Mouse (Mus musculus): ENCODE results near the gene Rictor. TPM values are rescaled to one million over a fixed set of nuclear protein-coding genes. Genes with fewer than 3 reads are reported as not detected.
A peak's percentile ranks its signal among the peaks of the same experiment; 100 is the strongest.
"Not testable (repeated sequence)": the region's sequence is repeated elsewhere in the genome, so short reads cannot be mapped to it uniquely, and the experiment has no call there.

The Rictor gene
- polyA plus RNA-seq, 1 experiment from 2014 or later = 43.3 TPM

DNA sequence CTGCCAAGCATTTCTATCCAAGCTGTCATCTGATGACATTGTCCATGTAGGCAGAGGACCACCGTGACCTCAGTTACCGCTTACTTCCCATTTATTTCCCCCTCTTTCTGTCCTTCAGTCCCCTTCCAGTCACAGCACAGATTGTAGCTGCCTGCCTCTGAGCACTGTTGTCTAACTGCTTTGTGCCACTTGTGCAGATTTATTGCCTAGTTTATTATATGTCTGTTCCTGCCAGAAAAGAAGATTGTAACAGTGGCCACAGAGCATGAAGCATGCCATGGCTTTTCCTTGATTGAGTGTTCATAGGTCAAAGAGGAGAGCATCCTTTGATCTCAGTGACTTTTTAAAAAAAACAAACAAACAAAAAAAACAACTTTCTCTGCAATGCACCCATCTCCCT lies 46.2 kb downstream of the Rictor start:
- ATAC-seq (ENCODE audit: low FRiP score, low TSS enrichment) = peak; percentile 57; the same call in 1 of the 2 replicates
- Histone ChIP-seq H3K9me3 (ENCODE audit: low read length) (no peaks in the 10 kb centered on the region), H3K4me3 (ENCODE audit: low read length) (no peak overlapping the region), H3K9ac (replicated peaks; ENCODE audit: low read length) (no peak overlapping the region), H3K4me2 (replicated peaks; ENCODE audit: low read depth, low read length) (no peak overlapping the region), H3K4me1 (ENCODE audit: insufficient read depth, low read length) (no peaks in the 10 kb centered on the region), H3K36me3 (ENCODE audit: insufficient read depth, low read length) (peaks cover 15% of the 10 kb centered on the region), H3K27ac (ENCODE audit: low read length) (no peak overlapping the region), H3K27me3 (ENCODE audit: insufficient read depth, low read length) (no peaks in the 10 kb centered on the region)
- 43% methylated on average over 2 of the region's 2 CpGs for WGBS

DNA sequence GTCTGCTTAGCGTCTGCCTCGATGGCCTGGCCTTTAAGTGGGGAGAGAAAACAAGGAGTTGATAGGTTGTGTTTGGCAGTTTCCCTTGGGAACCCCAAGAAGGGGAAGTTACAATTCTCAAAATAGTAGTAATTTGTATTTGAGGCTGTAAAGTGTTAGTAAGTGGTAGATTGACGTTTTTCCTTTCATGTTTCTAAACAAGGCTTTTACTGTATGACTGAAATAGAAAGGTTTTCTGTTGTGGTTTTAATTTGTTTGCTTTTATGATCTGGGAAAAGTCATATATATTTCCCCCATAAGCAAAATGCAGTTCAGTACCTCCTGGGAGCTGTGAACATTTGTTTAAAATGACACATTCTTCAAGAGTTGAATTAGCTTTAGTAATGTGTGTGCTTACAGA lies 64.1 kb downstream of the Rictor start:
- H3K27me3 ChIP-seq (ENCODE audit: insufficient read depth, low read length) = no peaks in the 10 kb centered on the region
- H3K27ac ChIP-seq (ENCODE audit: low read length) = no peak overlapping the region
- peaks cover 45% of the 10 kb centered on the region for H3K36me3 ChIP-seq (ENCODE audit: insufficient read depth, low read length)
- no peak for ATAC-seq (ENCODE audit: low FRiP score, low TSS enrichment)
- no peaks in the 10 kb centered on the region for H3K9me3 ChIP-seq (ENCODE audit: low read length)
- 88% methylated on average over 3 of the region's 3 CpGs for WGBS
- no peak overlapping the region for H3K4me2 ChIP-seq (replicated peaks; ENCODE audit: low read depth, low read length)
- H3K4me1 ChIP-seq (ENCODE audit: insufficient read depth, low read length) = no peaks in the 10 kb centered on the region
- H3K4me3 ChIP-seq (ENCODE audit: low read length) = no peak overlapping the region
- H3K9ac ChIP-seq (replicated peaks; ENCODE audit: low read length) = no peak overlapping the region

DNA sequence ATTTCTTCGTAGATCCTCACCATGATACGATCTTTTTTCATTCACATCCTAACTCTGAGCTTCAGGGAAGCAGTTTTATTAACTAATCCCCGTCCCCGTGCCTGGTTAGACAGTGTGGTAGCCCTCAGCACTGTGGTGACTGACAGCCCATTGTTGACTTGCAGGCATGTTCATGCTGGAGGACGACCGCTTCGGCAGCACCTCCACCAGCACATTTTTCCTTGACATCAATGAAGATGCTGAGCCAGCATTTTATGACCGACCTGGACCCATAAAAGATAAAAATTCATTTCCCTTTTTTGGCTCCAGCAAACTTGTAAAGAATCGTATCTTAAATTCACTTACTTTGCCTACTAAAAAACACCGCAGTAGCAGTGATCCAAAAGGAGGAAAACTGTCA lies 78.0 kb downstream of the Rictor start:
- Histone ChIP-seq H3K9ac (replicated peaks; ENCODE audit: low read length) (no peak overlapping the region), H3K4me1 (ENCODE audit: insufficient read depth, low read length) (no peaks in the 10 kb centered on the region), H3K36me3 (ENCODE audit: insufficient read depth, low read length) (peaks cover 47% of the 10 kb centered on the region), H3K4me3 (ENCODE audit: low read length) (no peak overlapping the region), H3K27me3 (ENCODE audit: insufficient read depth, low read length) (no peaks in the 10 kb centered on the region), H3K9me3 (ENCODE audit: low read length) (no peaks in the 10 kb centered on the region), H3K4me2 (replicated peaks; ENCODE audit: low read depth, low read length) (no peak overlapping the region), H3K27ac (ENCODE audit: low read length) (no peak overlapping the region)
- WGBS = 90% methylated on average over 10 of the region's 10 CpGs
- no peak for ATAC-seq (ENCODE audit: low FRiP score, low TSS enrichment)

DNA sequence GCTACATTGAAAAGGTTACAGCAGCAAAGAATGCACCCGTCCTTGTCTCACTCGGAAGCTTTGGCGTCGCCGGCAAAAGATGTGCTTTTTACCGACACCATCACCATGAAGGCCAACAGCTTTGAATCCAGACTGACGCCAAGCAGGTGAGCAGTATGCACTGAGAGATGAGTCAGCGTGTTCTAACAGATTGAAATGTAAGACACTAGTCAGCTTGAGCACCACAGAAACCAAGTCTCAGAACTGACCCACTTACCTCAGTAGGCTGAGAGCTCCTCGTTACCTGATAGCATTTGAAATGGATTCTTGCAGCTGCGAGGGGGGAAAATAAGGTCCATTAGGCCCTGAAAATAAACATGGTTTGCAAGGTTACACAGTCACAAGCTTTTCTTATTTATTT lies 79.1 kb downstream of the Rictor start:
- no peaks in the 10 kb centered on the region for H3K27me3 ChIP-seq (ENCODE audit: insufficient read depth, low read length)
- no peaks in the 10 kb centered on the region for H3K4me1 ChIP-seq (ENCODE audit: insufficient read depth, low read length)
- no peak overlapping the region for H3K9ac ChIP-seq (replicated peaks; ENCODE audit: low read length)
- H3K4me2 ChIP-seq (replicated peaks; ENCODE audit: low read depth, low read length) = no peak overlapping the region
- no peak for ATAC-seq (ENCODE audit: low FRiP score, low TSS enrichment)
- H3K9me3 ChIP-seq (ENCODE audit: low read length) = no peaks in the 10 kb centered on the region
- peaks cover 49% of the 10 kb centered on the region for H3K36me3 ChIP-seq (ENCODE audit: insufficient read depth, low read length)
- no peak overlapping the region for H3K27ac ChIP-seq (ENCODE audit: low read length)
- H3K4me3 ChIP-seq (ENCODE audit: low read length) = no peak overlapping the region
- WGBS = 89% methylated on average over 10 of the region's 10 CpGs

DNA sequence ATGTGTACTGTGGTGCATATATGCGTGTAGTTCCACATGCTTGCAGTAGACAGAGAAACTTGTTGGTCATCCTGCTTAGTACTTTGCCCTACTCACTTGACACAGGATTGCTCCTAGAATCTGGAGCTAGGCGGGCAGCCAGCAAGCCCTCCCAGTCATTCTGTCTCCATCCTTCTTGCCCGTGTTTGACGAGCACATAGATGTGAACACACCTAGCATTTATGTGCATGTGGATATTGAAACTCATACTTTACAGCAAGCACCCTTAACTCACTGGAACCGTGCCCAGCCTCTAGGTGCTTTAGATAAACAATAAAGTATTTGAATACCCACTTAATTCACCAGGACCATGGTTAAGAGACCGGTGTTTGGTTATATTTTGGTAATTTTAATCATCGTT lies 81.8 kb downstream of the Rictor start:
- no peak overlapping the region for H3K4me3 ChIP-seq (ENCODE audit: low read length)
- no peaks in the 10 kb centered on the region for H3K4me1 ChIP-seq (ENCODE audit: insufficient read depth, low read length)
- H3K36me3 ChIP-seq (ENCODE audit: insufficient read depth, low read length) = peaks cover 56% of the 10 kb centered on the region
- H3K27me3 ChIP-seq (ENCODE audit: insufficient read depth, low read length) = no peaks in the 10 kb centered on the region
- no peak overlapping the region for H3K27ac ChIP-seq (ENCODE audit: low read length)
- H3K9me3 ChIP-seq (ENCODE audit: low read length) = no peaks in the 10 kb centered on the region
- ATAC-seq (ENCODE audit: low FRiP score, low TSS enrichment) = no peak
- WGBS = 90% methylated on average over 7 of the region's 7 CpGs
- no peak overlapping the region for H3K9ac ChIP-seq (replicated peaks; ENCODE audit: low read length)
- H3K4me2 ChIP-seq (replicated peaks; ENCODE audit: low read depth, low read length) = no peak overlapping the region

DNA sequence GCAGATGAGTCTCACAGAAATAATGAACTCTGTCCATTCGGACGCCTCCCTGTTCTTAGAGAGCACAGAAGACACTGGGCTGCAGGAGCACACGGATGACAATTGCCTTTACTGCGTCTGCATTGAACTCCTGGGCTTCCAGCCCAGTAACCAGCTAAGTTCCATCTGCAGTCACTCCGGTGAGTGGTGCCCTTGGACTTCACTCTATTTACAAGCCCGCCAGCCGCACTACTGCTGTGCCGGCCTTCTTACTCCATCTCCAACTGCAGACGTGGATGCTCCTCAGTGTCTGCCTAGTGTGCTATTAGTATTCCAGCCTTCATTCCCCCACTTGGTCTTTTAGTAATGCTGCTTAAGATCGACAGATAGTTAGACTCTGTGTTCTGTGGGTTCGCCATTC lies 83.5 kb downstream of the Rictor start:
- H3K4me3 ChIP-seq (ENCODE audit: low read length) = no peak overlapping the region
- no peak overlapping the region for H3K4me2 ChIP-seq (replicated peaks; ENCODE audit: low read depth, low read length)
- peaks cover 59% of the 10 kb centered on the region for H3K36me3 ChIP-seq (ENCODE audit: insufficient read depth, low read length)
- H3K4me1 ChIP-seq (ENCODE audit: insufficient read depth, low read length) = no peaks in the 10 kb centered on the region
- no peak overlapping the region for H3K9ac ChIP-seq (replicated peaks; ENCODE audit: low read length)
- H3K27me3 ChIP-seq (ENCODE audit: insufficient read depth, low read length) = no peaks in the 10 kb centered on the region
- no peaks in the 10 kb centered on the region for H3K9me3 ChIP-seq (ENCODE audit: low read length)
- no peak for ATAC-seq (ENCODE audit: low FRiP score, low TSS enrichment)
- 94% methylated on average over 11 of the region's 11 CpGs for WGBS
- H3K27ac ChIP-seq (ENCODE audit: low read length) = no peak overlapping the region

DNA sequence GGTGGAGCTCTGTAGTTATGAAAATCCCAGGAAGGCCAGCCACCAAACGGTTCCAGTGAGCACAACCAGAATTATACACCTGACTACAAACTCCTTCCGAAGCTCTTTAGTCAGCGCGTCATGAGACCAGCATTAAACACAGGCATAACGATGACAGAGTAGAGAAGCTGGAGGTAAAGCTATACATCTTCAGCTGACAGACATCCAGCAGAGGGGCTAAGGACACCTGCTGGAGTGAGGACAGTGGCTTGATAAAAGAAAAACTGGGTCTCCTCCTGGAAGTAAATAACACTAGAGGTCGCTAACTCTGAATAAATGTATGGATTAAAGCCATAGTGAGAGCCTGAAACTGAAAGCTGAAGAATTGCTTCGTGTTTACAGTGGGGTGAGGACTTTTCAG lies 84.7 kb downstream of the Rictor start:
- H3K27me3 ChIP-seq (ENCODE audit: insufficient read depth, low read length) = no peaks in the 10 kb centered on the region
- no peak for ATAC-seq (ENCODE audit: low FRiP score, low TSS enrichment)
- 86% methylated on average over 7 of the region's 7 CpGs for WGBS
- H3K4me3 ChIP-seq (ENCODE audit: low read length) = no peak overlapping the region
- H3K4me1 ChIP-seq (ENCODE audit: insufficient read depth, low read length) = no peaks in the 10 kb centered on the region
- H3K4me2 ChIP-seq (replicated peaks; ENCODE audit: low read depth, low read length) = no peak overlapping the region
- H3K36me3 ChIP-seq (ENCODE audit: insufficient read depth, low read length) = peaks cover 60% of the 10 kb centered on the region
- no peaks in the 10 kb centered on the region for H3K9me3 ChIP-seq (ENCODE audit: low read length)
- H3K27ac ChIP-seq (ENCODE audit: low read length) = no peak overlapping the region
- no peak overlapping the region for H3K9ac ChIP-seq (replicated peaks; ENCODE audit: low read length)

DNA sequence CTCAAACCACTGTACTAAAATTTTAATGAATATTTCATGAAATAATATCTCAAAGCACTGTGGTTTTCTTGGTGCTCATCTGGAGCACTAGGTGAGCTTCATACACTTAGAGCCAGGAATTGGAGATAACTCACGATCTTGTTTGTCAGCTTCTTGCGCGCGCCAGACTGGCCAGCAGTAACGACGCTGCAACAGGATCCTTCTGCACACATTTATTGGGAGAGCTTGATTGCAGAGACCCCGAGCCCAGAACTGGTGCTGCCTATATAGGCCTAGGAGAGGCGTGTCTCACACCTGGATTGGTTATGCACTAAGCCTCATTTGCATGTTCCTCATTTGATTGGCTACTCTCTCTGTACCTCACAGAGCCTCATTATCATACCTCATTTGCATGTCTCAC lies 93.0 kb downstream of the Rictor start:
- not testable (repeated sequence) for ATAC-seq (ENCODE audit: low FRiP score, low TSS enrichment); H3K4me3 ChIP-seq (ENCODE audit: low read length); H3K27me3 ChIP-seq (ENCODE audit: insufficient read depth, low read length); H3K4me1 ChIP-seq (ENCODE audit: insufficient read depth, low read length); H3K9me3 ChIP-seq (ENCODE audit: low read length); H3K4me2 ChIP-seq (replicated peaks; ENCODE audit: low read depth, low read length); H3K27ac ChIP-seq (ENCODE audit: low read length); H3K9ac ChIP-seq (replicated peaks; ENCODE audit: low read length)
- WGBS = 99% methylated on average over 8 of the region's 8 CpGs
- peaks cover 27% of the 10 kb centered on the region for H3K36me3 ChIP-seq (ENCODE audit: insufficient read depth, low read length)

DNA sequence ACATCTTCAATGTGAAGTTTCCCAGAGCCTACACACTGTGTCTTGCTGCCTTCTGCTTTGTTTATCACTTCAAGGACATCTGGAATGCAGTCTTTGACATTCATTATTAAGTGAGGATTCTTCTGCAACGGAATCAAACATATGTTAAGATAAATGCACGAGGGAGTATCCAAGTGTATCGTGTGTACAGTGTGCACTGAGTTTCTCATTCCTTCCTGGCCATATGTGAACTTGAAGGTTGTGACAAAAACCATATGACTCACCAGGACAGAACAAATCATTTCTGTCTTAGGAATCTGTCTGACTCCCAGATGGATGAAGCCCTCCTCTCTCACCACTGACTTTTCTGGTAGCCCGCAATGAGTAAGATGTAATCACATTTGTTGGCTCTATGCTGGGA lies 107.6 kb downstream of the Rictor start:
- Histone ChIP-seq H3K9me3 (ENCODE audit: low read length) (0 out of 2 replicates have a peak, but pooled peaks cover 11% of the 10 kb centered on the region), H3K27ac (ENCODE audit: low read length) (no peak overlapping the region), H3K36me3 (ENCODE audit: insufficient read depth, low read length) (no peaks in the 10 kb centered on the region), H3K27me3 (ENCODE audit: insufficient read depth, low read length) (no peaks in the 10 kb centered on the region), H3K4me1 (ENCODE audit: insufficient read depth, low read length) (no peaks in the 10 kb centered on the region), H3K4me2 (replicated peaks; ENCODE audit: low read depth, low read length) (no peak overlapping the region), H3K4me3 (ENCODE audit: low read length) (no peak overlapping the region), H3K9ac (replicated peaks; ENCODE audit: low read length) (no peak overlapping the region)
- whole genome bisulfite sequencing = 61% methylated on average over 4 of the region's 4 CpGs
- ATAC-seq (ENCODE audit: low FRiP score, low TSS enrichment) = no peak

DNA sequence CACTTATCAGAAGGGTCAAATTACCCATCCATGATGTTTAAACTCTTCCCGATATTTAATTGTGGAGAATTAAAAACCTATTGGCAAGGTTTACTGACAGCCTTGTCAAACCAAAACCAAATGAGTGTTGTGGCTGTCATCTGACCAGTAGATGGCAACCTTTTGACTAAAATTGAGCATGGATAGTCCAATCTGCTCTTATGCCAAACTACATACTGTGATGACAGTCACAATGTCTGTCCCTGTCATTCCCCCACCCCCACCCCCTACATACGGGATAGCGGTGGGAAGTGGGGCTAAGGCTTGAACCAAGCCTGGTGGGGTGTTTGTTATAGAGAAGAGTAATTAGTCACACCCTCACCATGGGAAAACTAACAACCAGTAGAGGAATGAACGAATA lies 132.0 kb downstream of the Rictor start:
- no peaks in the 10 kb centered on the region for H3K9me3 ChIP-seq (ENCODE audit: low read length)
- H3K9ac ChIP-seq (replicated peaks; ENCODE audit: low read length) = no peak overlapping the region
- H3K4me2 ChIP-seq (replicated peaks; ENCODE audit: low read depth, low read length) = no peak overlapping the region
- H3K27me3 ChIP-seq (ENCODE audit: insufficient read depth, low read length) = no peaks in the 10 kb centered on the region
- no peak overlapping the region for H3K27ac ChIP-seq (ENCODE audit: low read length)
- WGBS = 52% methylated on average over 4 of the region's 4 CpGs
- ATAC-seq (ENCODE audit: low FRiP score, low TSS enrichment) = no peak
- no peaks in the 10 kb centered on the region for H3K4me1 ChIP-seq (ENCODE audit: insufficient read depth, low read length)
- H3K36me3 ChIP-seq (ENCODE audit: insufficient read depth, low read length) = no peaks in the 10 kb centered on the region
- H3K4me3 ChIP-seq (ENCODE audit: low read length) = no peak overlapping the region

DNA sequence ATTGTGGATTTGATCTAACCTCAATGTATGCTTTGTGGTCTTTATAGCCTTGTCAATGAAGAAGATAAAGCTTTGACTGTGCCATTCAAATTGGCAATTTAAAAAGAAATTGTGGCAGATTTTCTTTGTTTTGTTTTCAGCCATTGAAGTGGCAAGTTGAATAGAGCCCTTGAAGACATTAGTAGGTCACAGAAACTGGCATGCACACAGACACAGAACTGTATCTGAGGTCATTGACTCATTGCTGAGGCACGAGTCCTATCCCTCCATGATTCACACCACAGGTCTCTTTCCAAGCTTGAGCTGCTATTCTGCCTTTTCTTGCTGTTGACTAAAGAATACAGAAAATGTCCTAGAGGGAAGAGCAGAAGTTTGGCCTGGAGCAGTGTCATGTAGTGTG lies 141.7 kb downstream of the Rictor start:
- Histone ChIP-seq H3K36me3 (ENCODE audit: insufficient read depth, low read length) (no peaks in the 10 kb centered on the region), H3K27me3 (ENCODE audit: insufficient read depth, low read length) (no peaks in the 10 kb centered on the region), H3K9me3 (ENCODE audit: low read length) (no peaks in the 10 kb centered on the region), H3K4me3 (ENCODE audit: low read length) (no peak overlapping the region), H3K4me1 (ENCODE audit: insufficient read depth, low read length) (no peaks in the 10 kb centered on the region), H3K9ac (replicated peaks; ENCODE audit: low read length) (no peak overlapping the region), H3K4me2 (replicated peaks; ENCODE audit: low read depth, low read length) (no peak overlapping the region), H3K27ac (ENCODE audit: low read length) (no peak overlapping the region)
- WGBS = 77% methylated on average over 1 of the region's 1 CpGs
- no peak for ATAC-seq (ENCODE audit: low FRiP score, low TSS enrichment)
